Mouse (Mus musculus): ENCODE results near the gene Pacs1.

DNA sequence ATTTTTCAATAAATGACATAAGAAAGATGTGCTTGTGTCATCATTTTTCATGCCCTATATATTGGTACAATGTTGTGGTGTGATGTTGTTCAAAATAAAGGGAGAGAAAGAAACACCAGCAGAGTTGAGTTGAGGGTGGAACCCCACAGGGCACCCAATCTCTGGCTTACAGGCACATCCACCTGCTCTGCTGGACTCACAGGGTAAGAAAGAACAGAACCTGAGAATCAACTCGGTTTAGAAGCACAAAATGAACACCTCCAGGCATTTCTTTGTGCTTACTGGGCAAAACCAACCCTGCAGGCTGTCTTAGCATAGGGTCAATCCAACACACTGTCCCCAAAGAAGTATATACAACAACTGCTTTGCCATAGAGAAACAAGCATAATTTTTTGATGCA is 1.5 kb downstream of the Pacs1 start:
- TF ChIP-seq ZC3H11A (IDR thresholded peaks at IDR 0.05; ENCODE audit: borderline replicate concordance, low read depth, low read length) (no peak), HCFC1 (IDR thresholded peaks at IDR 0.05; ENCODE audit: borderline replicate concordance, insufficient read depth, low read length) (no peak), MAFK (IDR thresholded peaks at IDR 0.05; ENCODE audit: insufficient read depth, low read depth, low read length) (no peak), CHD2 (IDR thresholded peaks at IDR 0.05; ENCODE audit: low read depth, low read length) (no peak), ZNF384 (IDR thresholded peaks at IDR 0.05; ENCODE audit: low read depth, low read length) (no peak)
